Mouse (Mus musculus): ENCODE measurements around the gene Srp14. TPM values are rescaled to one million over a fixed set of nuclear protein-coding genes. Genes with fewer than 3 reads are reported as not detected.

Srp14 gene
- polyA plus RNA-seq, 1 experiment from 2014 or later = 232 TPM

DNA sequence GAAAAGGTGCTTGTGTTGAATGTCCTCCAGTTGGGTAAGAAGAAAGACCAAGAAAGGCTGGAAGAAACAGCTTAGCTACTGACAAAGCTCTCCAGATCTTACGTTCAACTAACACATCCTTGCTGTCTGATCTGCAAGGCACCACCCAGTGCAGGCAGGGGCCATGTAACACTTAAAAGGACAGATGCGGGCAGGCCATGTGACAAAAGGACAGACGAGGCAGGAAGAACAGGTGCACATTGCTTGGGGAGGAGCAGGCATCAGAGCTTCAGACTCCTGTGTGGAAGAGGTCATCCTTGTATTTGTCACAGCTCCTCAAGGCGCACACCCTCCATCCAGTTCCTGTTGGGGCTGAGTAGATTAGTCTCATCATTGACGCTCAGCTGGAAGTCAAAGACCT is 3.5 kb upstream of the Srp14 start:
- no peak for DNase-seq (ENCODE audit: low spot score)
- WGBS = 78% methylated on average over 5 of the region's 5 CpGs
- peaks cover 2% of the 10 kb centered on the region; the same call in 1 of the 2 replicates for H3K36me3 ChIP-seq
- no peak overlapping the region for H3K4me3 ChIP-seq
- peaks cover 18% of the 10 kb centered on the region for H3K4me1 ChIP-seq
- H3K27me3 ChIP-seq (ENCODE audit: insufficient read depth, poor library complexity, severe bottlenecking) = no peaks in the 10 kb centered on the region
- H3K9me3 ChIP-seq = no peaks in the 10 kb centered on the region
- no peak overlapping the region for H3K27ac ChIP-seq

DNA sequence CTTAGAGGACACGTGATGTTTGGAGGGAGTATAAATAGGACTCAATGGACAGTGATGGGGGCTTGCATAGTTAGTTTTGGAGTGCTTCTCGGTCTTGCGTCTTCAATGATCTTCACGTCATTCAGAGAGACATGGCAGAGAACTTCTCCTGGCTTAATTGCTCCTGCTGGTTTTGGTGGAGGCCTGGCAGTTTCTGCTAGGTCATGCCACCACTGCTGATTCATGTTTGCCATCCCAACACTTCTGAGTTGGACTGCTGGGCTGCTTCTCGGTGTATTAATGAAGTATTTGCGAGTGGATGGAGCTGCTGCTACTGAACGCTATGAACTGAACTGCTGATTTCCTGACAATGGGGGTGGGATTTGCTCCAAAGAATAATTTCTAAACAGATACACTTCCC is 1.4 kb upstream of the Srp14 start:
- no peak overlapping the region for H3K27ac ChIP-seq
- 88% methylated on average over 7 of the region's 7 CpGs for WGBS
- no peak for DNase-seq (ENCODE audit: low spot score)
- no peak overlapping the region for H3K4me3 ChIP-seq
- no peaks in the 10 kb centered on the region for H3K27me3 ChIP-seq (ENCODE audit: insufficient read depth, poor library complexity, severe bottlenecking)
- no peaks in the 10 kb centered on the region for H3K9me3 ChIP-seq
- peaks cover 15% of the 10 kb centered on the region for H3K4me1 ChIP-seq
- H3K36me3 ChIP-seq = peaks cover 16% of the 10 kb centered on the region

DNA sequence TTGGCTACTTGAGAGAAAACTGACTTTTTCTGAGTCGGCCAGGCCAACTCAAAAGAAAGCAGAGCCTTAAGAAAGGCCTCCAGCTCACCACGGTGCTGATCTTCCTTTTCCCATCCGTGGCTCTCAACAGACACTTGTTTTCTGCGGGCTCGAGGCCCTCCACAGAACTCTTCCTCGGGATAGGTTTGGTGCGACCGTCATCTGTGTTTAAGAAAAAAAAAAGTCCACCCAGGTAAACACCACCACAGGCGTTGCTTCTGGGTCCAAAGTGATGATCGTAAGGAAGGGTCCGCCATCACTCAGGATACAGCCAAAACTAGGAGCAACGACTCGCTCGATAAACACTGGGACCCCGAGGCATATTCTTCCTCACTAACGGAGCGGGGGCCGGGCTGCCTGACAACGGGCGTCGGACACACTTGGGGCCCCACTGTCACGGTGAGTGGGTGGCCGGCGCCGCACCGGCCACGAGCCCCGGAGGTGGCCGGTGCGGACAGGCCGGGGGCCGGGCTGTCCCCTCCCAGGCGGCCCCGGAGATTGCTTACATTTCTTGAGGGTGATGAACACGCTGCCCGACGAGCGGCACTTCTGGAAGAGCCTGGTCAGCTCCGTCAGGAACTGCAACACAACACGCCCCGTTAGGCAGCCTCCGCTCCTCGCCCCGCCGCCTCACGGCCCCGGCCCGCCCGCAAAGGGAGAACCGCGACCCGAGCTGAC is 520 bp downstream of the Srp14 start:
- Histone ChIP-seq H3K4me3 (peak overlapping the region; percentile 85), H3K4me1 (peaks cover 12% of the 10 kb centered on the region), H3K9me3 (no peaks in the 10 kb centered on the region), H3K27ac (peak overlapping the region; percentile 93), H3K36me3 (peaks cover 35% of the 10 kb centered on the region), H3K27me3 (ENCODE audit: insufficient read depth, poor library complexity, severe bottlenecking) (no peaks in the 10 kb centered on the region)
- no peak for DNase-seq (ENCODE audit: low spot score)
- WGBS = 3% methylated on average over 52 of the region's 52 CpGs

DNA sequence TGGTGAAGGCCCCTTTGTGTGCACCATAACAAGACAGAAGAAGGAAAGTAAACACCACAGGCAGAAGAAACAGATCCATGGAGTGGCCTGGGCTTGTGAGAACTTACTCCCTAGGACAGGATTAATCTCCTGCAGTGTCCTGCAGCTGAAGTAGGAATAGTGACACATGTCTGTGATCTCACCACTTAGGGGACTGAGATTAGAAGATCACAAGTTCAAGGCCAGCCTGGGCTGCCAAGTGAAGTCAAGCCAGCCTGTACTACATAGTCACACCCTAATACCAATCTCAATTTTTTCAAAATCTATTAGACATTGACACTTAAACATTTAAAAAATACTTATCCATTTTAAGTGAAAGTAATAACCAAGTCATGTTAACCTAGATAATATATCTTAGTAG is 11.2 kb downstream of the Srp14 start:
- H3K9me3 ChIP-seq = no peaks in the 10 kb centered on the region
- H3K4me3 ChIP-seq = no peak overlapping the region
- H3K27me3 ChIP-seq (ENCODE audit: insufficient read depth, poor library complexity, severe bottlenecking) = no peaks in the 10 kb centered on the region
- H3K27ac ChIP-seq = no peak overlapping the region
- H3K36me3 ChIP-seq = peaks cover 92% of the 10 kb centered on the region
- H3K4me1 ChIP-seq = peaks cover 5% of the 10 kb centered on the region; the same call in 1 of the 2 replicates
- DNase-seq (ENCODE audit: low spot score) = no peak

DNA sequence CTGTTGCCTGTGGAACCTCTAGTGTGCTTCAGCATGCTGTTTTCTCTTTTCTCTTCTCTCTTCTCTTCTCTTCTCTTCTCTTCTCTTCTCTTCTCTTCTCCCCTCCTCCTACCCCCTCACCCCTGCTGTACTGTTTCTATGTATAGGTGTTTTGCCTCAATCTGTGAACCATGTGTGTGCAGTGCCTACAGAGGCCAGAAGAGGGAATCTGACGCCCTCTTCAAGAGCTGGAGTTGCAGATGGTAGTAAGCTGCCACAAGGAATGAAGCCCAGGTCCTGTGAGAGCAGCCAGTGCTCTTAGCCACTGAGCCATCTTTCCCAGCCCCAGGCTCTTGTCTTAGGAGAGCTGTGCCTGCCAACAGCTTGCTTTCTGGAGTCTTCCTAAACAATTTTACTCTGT is 12.9 kb downstream of the Srp14 start:
- no peaks in the 10 kb centered on the region for H3K27me3 ChIP-seq (ENCODE audit: insufficient read depth, poor library complexity, severe bottlenecking)
- 38% methylated on average over 1 of the region's 1 CpGs for WGBS
- H3K4me3 ChIP-seq = no peak overlapping the region
- no peaks in the 10 kb centered on the region for H3K9me3 ChIP-seq
- peaks cover 5% of the 10 kb centered on the region; the same call in 1 of the 2 replicates for H3K4me1 ChIP-seq
- DNase-seq (ENCODE audit: low spot score) = no peak
- peaks cover 91% of the 10 kb centered on the region for H3K36me3 ChIP-seq
- H3K27ac ChIP-seq = no peak overlapping the region

DNA sequence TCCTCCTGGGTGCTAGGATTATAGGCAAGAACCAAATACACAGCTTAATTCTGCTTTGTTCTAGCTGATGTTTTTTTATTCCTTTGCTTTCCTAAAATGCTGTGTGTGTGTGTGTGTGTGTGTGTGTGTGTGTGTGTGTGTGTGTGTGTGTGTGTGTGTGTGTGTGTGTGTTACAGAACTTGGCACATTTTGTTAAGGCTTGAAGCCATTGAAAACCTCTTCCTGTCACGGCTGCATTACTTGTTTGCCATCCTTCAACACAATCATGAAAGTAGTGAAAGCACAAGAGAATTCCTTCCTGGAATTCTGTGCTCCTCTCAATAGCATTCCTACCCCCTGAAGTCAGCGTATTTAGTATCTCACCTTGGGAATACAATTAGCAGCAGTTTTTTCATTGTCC is 13.6 kb downstream of the Srp14 start:
- peaks cover 88% of the 10 kb centered on the region for H3K36me3 ChIP-seq
- H3K27me3 ChIP-seq (ENCODE audit: insufficient read depth, poor library complexity, severe bottlenecking) = no peaks in the 10 kb centered on the region
- H3K4me1 ChIP-seq = peaks cover 9% of the 10 kb centered on the region; the same call in 1 of the 2 replicates
- no peak for DNase-seq (ENCODE audit: low spot score)
- no peak overlapping the region for H3K4me3 ChIP-seq
- no peaks in the 10 kb centered on the region for H3K9me3 ChIP-seq
- H3K27ac ChIP-seq = no peak overlapping the region
- WGBS = 65% methylated on average over 2 of the region's 2 CpGs

DNA sequence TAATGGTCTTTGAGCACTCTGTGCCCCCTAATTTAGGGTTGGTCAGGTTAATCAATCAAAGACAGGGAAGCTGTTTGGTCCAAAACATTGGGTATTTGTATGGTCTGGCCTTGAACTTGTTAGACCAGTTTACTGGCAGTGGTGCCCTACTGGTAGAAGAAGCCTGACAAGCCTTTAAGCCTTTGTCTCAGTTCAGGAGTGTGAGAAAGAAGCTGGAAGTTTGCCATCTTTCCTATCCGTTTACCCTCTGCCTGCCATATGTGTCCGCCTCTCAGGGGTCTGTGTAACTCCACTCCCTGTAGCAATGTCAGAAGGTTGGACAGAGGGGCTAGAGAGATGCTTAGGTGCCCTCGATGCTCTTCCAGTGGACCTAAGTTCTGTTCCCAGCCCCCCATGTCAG is 15.1 kb downstream of the Srp14 start:
- Histone ChIP-seq H3K27me3 (ENCODE audit: insufficient read depth, poor library complexity, severe bottlenecking) (no peaks in the 10 kb centered on the region), H3K4me3 (no peak overlapping the region), H3K4me1 (peaks cover 9% of the 10 kb centered on the region; the same call in 1 of the 2 replicates), H3K36me3 (peaks cover 81% of the 10 kb centered on the region), H3K27ac (no peak overlapping the region), H3K9me3 (no peaks in the 10 kb centered on the region)
- 76% methylated on average over 3 of the region's 3 CpGs for whole genome bisulfite sequencing
- no peak for DNase-seq (ENCODE audit: low spot score)

DNA sequence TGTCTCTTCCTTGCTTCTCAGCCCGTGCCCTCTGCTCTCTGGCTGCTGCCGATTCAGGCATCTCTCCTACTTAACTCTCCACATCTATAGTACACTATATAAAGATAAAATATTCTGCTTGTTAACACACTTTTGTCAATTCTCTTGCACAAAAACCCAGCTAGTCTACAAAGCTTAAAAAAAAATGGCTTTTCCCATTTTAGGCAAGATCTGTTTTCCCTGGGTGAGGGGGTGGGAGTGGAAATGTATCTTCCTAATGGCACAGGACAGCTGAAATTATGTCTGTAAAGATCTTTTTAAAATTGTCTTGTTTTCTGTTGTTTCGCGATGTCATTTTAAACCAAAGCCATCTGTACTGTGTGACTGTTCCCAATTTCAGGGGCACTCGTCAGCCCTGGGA is 16.0 kb downstream of the Srp14 start:
- 83% methylated on average over 5 of the region's 5 CpGs for WGBS
- H3K27ac ChIP-seq = no peak overlapping the region
- no peak for DNase-seq (ENCODE audit: low spot score)
- no peak overlapping the region for H3K4me3 ChIP-seq
- H3K9me3 ChIP-seq = no peaks in the 10 kb centered on the region
- H3K27me3 ChIP-seq (ENCODE audit: insufficient read depth, poor library complexity, severe bottlenecking) = no peaks in the 10 kb centered on the region
- peaks cover 9% of the 10 kb centered on the region; the same call in 1 of the 2 replicates for H3K4me1 ChIP-seq
- H3K36me3 ChIP-seq = peaks cover 74% of the 10 kb centered on the region

DNA sequence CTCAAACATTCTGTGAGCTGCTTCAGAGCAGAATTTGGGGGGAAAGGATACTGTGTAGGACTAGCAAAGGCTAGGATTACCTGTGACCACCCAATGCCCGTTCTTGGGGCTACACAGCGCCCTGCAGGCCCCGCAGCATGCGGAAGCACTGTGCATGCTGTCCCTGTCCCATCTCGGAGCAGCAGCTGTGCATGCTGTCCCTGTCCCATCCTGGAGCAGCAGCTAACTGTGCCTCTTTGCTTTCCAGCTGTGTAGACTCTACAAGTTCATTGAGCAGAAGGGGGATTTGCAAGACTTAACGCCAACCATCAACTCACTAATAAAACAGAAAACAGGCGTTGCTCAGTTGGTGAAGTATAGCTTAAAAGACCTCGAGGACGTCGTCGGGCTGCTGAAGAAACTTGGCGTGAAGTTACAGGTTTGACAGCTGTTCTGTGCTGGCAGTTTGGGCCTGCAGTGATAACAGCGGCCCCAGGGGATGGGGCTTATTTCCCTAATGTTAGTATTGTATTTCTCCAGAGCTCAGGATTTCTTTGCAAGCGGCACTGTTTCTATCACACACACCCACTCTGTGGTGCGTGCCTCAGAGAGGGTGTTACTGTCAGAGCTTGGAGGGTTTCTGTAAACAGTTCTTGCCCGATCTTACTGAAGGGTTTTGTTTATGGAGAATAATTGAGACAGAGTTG is 17.9 kb downstream of the Srp14 start:
- peaks cover 71% of the 10 kb centered on the region for H3K36me3 ChIP-seq
- no peaks in the 10 kb centered on the region for H3K9me3 ChIP-seq
- H3K27me3 ChIP-seq (ENCODE audit: insufficient read depth, poor library complexity, severe bottlenecking) = no peaks in the 10 kb centered on the region
- H3K4me3 ChIP-seq = no peak overlapping the region
- H3K27ac ChIP-seq = no peak overlapping the region
- DNase-seq (ENCODE audit: low spot score) = no peak
- 76% methylated on average over 16 of the region's 16 CpGs for WGBS
- H3K4me1 ChIP-seq = peaks cover 9% of the 10 kb centered on the region; the same call in 1 of the 2 replicates

DNA sequence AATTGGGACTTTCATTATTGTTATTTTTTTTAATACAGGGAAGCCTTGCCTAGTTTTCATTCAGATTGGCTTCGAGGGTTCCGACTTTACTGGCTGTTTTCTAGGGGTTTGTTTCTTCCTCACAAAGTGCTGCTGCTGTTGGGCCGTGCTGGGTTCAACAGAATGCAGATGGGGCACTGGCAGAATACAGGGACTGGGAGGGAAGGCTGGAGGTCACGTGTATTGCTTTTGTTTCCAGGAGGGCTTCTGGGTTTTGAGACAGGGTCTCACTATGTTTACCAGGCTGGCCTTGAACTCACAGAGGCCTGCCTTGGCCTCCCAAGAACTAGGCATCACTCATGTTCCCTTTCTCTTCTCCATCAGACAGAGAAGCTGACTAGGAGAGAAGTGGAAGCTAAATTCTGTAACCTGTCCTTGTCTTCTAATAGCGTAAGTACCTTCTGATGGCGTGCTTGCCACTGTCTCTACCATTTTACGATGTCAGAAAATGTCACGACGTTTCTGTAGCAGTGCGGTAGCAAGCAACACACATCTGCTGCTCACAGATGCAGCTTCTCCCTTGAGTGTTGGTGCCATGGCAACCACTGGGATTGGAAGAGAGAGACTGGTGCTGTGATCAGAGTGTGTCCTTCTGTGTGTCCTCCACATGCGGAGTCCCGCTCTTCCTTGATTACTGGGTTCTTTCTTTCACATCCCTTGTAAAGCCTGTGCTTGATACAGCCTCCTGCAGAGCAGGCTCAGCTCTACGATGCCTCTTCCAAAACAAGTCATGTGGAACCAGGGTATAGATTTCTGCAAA is 21.8 kb downstream of the Srp14 start:
- Histone ChIP-seq H3K9me3 (no peaks in the 10 kb centered on the region), H3K4me3 (no peak overlapping the region), H3K27me3 (ENCODE audit: insufficient read depth, poor library complexity, severe bottlenecking) (no peaks in the 10 kb centered on the region), H3K27ac (no peak overlapping the region), H3K36me3 (peaks cover 44% of the 10 kb centered on the region), H3K4me1 (peaks cover 8% of the 10 kb centered on the region; the same call in 1 of the 2 replicates)
- WGBS = 90% methylated on average over 13 of the region's 13 CpGs
- no peak for DNase-seq (ENCODE audit: low spot score)

DNA sequence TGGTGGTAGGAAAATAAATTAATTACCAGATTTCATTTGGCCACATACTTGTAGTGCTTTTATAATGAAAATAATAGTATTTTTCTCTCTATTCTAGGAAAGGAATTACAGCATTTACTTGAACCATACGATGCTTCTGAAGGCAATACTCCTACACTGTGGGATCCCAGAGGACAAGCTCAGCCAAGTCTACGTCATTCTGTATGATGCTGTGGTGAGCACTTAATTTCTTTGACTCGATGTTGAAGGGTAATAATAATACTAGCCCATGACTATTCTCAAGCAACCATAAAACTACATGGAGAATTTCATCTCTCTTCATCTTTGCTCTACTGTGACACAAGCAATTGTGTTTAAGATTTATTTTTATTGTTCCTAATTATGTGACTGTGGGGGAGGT is 22.5 kb downstream of the Srp14 start:
- Histone ChIP-seq H3K27me3 (ENCODE audit: insufficient read depth, poor library complexity, severe bottlenecking) (no peaks in the 10 kb centered on the region), H3K9me3 (no peaks in the 10 kb centered on the region), H3K27ac (no peak overlapping the region), H3K4me3 (no peak overlapping the region), H3K36me3 (peaks cover 39% of the 10 kb centered on the region), H3K4me1 (peaks cover 8% of the 10 kb centered on the region; the same call in 1 of the 2 replicates)
- 90% methylated on average over 3 of the region's 3 CpGs for WGBS
- no peak for DNase-seq (ENCODE audit: low spot score)

DNA sequence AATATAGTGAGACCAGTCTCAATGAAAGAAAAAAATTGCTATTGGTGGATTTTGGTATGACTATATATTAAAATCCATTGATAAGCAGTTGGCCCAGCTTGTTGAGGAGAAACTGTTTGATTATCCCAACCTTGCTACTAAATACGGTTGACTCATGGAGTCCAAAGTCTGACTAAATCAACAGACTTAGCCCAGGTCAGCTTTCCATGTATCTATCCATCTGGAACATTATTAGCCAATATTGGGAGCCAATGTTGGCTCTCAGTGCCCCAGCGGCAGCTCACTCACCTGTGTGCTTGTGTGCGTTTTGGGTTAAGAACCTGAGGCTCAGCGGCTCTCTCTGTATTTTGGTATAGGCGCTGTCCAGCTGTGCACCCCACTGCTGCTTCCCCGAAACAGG is 28.5 kb downstream of the Srp14 start:
- H3K9me3 ChIP-seq = no peaks in the 10 kb centered on the region
- WGBS = 89% methylated on average over 6 of the region's 6 CpGs
- DNase-seq (ENCODE audit: low spot score) = no peak
- H3K27me3 ChIP-seq (ENCODE audit: insufficient read depth, poor library complexity, severe bottlenecking) = no peaks in the 10 kb centered on the region
- H3K4me1 ChIP-seq = peaks cover under 1% of the 10 kb centered on the region; the same call in 1 of the 2 replicates
- no peak overlapping the region for H3K4me3 ChIP-seq
- H3K36me3 ChIP-seq = peaks cover 38% of the 10 kb centered on the region
- H3K27ac ChIP-seq = no peak overlapping the region

DNA sequence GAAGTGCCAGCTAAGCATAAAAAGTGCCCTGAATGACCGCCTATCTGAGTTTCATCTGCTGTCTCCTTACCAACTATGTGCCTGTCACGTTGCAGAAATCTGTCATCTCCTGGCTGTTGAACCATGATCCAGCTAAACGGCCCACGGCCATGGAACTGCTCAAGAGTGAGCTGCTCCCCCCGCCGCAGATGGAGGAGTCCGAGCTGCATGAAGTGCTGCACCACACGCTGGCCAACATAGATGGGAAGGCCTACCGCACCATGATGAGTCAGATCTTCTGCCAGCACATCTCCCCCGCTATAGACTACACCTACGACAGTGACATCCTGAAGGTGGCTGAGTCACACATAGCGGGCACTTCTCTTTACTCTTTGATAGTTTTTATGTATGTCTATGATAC is 31.3 kb downstream of the Srp14 start:
- DNase-seq (ENCODE audit: low spot score) = no peak
- H3K36me3 ChIP-seq = peaks cover 54% of the 10 kb centered on the region
- no peaks in the 10 kb centered on the region for H3K27me3 ChIP-seq (ENCODE audit: insufficient read depth, poor library complexity, severe bottlenecking)
- H3K9me3 ChIP-seq = no peaks in the 10 kb centered on the region
- H3K4me1 ChIP-seq = no peaks in the 10 kb centered on the region
- 85% methylated on average over 12 of the region's 12 CpGs for WGBS
- H3K4me3 ChIP-seq = no peak overlapping the region
- H3K27ac ChIP-seq = no peak overlapping the region
